Mouse (Mus musculus) layer of hippocampus, adult 18-20 months (tissue): ENCODE results near the gene Plekhg1. TPM values are rescaled to one million over a fixed set of nuclear protein-coding genes. Genes with fewer than 3 reads are reported as not detected.
A peak's percentile ranks its signal among the peaks of the same experiment; 100 is the strongest.

Experiments used
- DNase-seq, 2 experiments: peaks; one replicate each; pipeline ENCODE4 v3.0.0; 2022; ENCODE audit warnings: low spot score in 2 of 2
- long read RNA-seq: library from polyadenylated mRNA; stranded (forward); transcript quantifications from one replicate; pipeline ENCODE4 v2.0.0, GENCODE M21; 2021
- total RNA-seq, 2 experiments: library from RNA; stranded (reverse); gene quantifications; 2 replicates each; pipeline ENCODE4 v1.2.3; 2021

The Plekhg1 gene
- total RNA-seq = 10 to 100 TPM; 12.1 to 15.7 TPM
- long read RNA-seq, partial matches to known transcripts = 1 of 3 reads
- long read RNA-seq, other reads (novel, unspliced or antisense) = 2 of 3 reads

DNA sequence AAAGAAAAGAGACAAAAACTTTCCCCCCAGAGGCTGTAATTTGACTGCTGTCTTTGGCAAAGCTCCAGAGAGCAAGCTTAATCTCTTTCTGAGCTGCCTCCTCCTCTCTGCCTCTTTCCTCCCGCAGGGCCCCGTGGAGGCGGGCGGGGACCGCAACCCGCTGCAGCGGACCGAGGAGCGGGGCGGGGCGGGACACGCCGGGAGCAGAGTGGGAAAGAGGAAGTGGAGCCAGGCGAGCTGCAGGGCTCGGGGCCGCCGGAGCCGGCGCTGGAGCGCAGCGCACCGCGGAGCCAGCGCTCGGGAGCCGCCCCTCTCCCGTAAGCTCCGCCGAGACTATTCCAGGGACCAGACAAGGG is at the start of gene Plekhg1:
Gene Plekhg1, plus strand, starts transcription at position 217 of the 356 bp plus-strand sequence.
- peak; percentile 29 to 60 for DNase-seq

DNA sequence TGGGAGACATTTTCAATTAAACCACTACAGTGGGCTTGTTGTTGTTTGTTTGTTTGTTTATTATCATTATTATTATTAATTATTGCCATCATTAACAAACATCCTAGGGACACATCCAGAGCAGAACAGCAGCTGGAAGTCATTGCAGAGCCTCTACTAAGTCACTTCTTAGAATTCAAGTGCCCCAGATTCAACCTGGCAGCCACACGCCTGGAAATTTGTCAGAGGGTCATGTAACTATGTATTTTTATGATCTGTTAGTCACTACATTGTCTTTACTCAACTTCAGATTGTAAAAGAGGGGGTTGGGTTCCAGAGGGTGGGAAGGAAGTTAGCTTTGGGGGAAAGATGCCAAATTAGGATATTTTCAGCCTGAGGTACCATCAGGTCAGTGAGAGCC is 47.4 kb upstream of the Plekhg1 start:
- no peak for DNase-seq

DNA sequence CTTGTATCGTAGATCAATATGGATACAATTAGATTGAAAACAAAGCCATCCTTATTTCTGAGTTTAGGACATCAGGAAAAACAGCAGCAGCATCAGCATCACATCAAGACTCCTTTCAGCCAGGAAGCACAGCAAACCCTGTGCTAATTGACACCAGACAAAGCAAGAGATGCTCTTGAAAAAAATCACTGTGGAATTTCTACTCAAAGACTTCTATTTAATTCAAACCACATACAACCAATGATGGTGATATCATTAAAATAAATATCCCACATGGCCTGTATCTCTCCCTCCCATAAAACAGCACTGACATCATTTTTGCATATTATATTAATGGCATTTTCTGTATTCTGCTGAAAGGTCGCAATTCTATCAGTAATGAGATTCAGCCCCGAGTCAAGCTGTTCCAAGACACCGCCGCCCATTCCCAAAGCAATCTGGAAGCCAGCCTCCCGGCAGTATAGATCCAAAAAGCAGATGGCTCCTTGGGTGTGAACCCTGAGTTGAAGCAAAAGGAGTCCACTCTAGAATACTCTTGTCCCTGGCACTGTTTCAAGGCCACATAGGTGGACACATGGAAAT is 46.4 kb upstream of the Plekhg1 start:
- no peak for DNase-seq

DNA sequence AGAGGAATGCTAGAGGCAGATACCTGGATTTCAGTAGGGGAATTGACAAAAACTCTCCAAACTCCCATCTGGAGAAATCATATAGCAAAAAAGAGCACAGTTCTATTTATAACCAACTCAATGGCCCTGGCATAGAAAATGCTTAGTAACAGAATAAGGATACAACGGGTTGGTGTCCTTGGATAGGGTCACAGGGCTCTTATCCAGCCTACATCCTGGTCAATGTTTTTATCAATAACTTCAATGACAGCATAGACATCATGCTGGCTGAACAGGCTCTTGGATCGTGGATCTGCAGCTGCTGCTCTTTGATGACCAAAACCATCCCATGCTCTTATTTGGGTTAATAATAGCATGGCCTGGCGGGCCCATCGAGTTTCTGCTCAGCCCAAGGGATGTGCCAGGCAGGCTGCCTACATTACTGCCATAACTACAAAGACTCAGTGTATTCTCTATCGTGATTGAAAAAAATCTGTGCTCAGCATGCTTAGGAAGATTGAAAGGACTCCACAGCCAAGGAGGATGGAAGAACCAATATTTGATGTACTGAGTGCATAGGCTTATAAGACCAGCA is 44.7 kb upstream of the Plekhg1 start:
- DNase-seq = peak in 1 of 2 experiments; percentile 26

DNA sequence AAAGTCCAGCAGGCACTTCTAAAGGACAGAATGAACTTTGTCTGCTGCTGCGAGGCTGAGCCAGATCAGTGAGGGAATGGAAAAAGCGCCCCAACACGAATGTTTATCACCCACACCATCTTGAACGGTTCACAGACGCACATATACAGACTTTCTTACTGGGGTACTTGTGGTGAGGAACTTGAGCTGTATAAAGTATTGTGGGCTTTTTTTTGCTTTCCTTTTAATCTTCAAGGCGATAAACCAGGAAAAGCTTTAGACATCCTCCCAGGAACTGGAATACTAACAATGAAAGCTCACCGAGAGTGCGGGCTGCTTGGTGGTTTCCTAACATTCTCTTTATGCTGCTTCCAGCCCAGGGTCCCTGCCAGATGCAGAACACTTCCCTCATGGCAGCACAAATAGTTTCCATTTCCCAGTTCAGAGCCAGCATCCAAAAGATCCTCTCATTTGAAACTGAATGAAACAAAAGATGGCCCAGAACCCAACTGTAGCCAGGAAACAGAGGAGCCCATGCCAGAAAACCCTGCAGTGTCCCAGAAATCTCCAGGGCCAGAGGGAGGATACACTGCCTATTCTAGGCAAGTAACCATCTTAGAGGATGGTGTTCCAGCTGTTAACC is 43.3 kb upstream of the Plekhg1 start:
- DNase-seq = peak; percentile 39 to 71

DNA sequence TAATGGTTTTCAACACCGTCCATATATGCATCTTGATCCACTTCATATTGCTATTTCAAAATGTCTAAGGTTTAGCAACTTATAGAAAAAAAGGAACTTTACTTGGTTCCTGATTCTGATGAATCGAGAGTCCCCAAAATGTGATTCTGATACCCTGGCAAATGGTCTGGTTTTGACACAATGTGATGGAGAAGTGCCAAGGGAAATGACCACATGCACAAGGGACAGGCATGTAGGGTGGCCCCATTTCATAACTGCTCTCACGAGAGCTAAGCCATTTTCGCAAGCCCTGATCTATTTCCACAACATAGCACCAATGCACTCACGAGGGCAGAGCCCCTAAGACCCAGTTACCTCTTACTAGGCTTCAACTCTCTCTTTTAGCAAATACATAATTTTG is 42.7 kb upstream of the Plekhg1 start:
- no peak for DNase-seq

DNA sequence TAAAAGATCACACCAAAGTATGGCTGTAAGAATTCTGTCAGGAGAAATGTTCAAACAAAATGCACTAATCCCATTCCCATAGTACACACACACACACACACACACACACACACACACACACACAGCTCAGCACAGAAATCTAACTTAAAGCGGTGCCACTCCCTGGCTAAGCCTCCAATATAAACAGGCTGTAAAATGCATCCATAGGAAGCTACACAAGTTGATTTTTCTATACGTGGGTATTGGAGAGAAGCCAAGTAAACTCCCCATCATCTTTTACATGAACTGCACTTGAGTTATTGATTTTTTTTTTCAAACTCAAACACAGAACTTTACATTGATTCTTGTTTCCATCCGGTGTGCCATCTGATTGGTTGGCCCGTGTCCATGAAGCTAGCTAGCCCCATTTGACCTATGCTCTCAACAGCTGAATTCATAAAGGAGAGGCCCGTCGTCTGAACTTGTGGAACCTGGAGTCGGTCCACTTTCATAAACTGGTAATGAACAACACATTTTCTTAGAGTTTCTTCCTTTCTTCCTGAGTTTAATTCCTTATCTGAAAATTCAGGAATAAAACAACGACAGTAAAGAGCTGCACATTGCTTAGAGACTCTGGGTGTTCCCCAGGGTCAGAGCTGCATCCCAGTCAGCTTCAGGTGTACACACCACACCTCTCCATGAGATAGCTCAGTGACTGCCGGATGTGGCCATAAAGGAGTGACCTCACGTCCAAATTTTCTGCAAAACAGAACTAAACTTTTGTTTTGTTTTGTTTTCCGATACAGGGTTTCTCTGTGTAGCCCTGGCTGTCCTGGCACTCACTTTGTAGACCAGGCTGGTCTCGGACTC is 39.7 kb upstream of the Plekhg1 start:
- DNase-seq = no peak

DNA sequence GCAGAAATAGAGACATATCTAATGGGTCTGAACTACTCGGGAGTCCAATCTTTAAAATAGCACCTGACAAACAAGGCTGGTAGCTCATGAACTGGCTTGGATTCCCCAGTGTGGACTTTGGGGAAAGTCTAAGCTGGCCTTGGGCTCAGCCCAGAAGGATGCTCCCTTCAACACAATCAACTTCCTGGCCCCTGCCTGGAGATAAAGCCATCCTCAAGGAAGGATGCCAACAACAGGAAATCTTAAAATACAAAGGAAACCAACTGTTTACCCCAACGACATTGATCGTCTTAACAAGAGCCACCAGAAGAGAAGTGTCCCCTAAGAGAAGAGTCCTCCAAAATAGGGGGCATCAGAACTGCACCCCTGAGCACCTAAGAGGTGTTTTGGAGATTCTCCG is 38.3 kb upstream of the Plekhg1 start:
- no peak for DNase-seq

DNA sequence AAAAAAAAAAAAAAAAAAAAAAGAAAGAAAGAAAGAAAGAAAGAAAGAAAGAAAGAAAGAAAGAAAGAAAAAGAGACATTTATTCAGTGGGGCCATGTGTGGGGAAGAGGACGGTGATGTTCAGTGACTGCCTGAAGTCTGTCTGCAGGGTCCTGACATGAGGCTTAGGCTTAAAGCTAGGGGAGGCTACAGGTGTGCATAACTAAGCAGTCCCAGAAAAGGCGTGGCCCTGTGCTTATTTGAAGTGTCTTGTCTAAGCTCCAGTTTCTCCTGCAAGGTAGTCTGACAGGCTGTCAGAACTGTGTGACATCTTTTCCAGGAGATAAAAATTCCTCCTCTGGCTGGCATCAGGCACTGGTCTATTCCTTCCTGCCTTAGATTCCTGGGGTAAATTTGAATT is 37.6 kb upstream of the Plekhg1 start:
- DNase-seq = no peak

DNA sequence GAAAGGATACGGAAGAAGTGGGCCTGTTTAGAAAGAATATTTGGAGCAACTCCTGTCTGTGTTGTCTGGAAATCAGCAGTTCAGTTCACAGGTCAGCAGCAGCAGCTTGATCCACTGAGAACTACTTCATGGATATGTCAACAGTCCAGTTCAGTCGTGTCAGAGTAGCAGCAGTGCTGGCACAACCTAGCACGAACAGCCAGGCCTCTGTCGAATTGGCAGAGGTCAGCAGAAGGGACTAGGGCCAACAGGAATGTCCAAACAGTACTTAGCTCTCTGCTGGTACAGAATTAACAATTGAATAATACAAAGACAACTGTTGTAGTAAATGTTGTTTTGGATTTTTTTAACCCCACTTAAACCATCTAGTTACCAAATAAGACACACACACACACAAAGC is 33.9 kb upstream of the Plekhg1 start:
- DNase-seq = peak in 1 of 2 experiments; percentile 49

DNA sequence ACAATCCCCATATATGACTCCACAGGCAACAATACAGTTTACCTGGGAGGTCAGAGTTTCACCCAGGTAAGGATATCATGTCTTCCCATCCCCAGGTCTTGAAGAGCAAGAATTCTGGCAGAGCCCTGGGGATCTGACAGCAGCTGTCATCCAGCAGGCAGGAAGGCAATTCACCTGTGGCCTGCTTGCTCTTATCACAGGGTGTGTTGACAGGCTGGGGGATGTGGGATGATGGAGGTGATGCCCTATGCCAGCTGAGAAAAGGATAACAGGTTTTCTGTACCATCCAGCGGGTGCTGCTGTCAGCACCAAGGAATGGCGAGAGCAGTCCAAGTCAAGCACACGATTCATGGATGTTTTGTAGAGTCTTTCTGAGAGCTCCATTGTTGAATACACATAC is 30.1 kb upstream of the Plekhg1 start:
- no peak for DNase-seq

DNA sequence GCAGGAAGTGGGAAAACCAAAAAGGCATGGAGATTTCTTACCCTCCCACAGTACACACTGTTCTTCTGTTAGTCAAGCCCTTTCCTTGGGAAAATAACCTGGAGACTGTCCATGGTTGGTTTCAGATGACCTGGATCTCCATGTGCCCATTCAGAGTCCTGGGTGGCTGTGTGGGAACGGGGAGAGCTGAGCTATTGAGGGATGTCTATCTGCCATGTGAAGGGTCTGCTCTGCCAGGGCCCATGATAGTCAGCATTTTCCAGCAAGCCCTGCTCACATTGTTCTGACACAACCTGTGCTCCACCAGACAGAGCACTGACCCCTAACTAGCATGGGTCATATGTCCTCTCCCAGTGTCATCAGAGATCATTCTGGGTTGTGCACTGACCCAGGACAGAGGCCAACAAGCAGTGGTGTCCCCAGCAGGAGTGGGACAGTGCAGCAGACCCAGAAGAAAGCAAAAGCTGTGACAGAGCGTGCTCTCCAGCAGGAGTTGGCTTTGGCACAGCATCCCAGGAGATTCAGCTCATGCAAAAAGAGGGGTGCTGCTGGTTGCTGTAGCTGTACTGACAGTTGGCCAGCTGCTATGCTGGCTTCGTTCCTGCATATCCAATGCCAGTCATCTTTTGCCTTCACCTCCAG is 24.7 kb upstream of the Plekhg1 start:
- peak; percentile 5 to 32 for DNase-seq

DNA sequence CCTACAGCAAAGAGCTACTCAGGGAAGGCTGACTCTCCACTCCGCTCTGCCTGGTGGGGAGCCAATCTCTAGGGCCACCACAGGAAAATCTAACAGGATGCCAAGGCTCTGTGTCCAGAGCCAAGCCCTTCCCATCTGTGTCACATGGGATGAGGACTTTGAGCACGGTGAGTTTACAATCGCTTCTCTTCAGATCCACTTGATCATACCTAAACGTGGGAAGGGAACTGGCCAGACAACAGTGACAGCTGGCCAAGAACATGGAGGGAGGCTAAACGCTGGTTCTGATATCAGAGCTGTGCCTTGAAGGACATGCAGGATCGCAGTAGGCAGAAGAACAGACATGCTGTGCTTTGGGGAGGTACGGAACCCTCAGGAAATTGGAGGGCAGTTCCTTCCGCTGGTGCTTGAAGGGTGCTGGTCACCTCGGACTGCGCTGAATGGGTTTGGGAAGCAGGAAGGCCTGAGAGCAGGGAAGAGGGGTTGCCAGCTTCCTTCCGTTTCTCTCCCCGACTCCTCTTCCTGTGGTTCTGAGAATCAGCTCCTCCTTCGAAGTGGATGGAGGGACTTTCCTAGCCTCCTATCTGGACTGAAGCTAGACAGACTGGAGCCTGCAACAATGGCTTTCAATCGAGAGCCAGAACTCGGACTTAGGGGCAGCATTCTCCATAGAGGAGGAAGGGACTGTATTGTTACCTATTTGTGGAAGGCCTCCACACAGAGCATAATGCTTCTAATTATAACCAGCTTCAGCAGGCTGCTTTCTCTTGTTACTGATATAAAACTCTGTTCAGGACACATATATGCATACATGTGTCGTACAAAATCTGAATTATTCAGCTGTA is 21.9 kb upstream of the Plekhg1 start:
- peak; percentile 18 to 38 for DNase-seq

DNA sequence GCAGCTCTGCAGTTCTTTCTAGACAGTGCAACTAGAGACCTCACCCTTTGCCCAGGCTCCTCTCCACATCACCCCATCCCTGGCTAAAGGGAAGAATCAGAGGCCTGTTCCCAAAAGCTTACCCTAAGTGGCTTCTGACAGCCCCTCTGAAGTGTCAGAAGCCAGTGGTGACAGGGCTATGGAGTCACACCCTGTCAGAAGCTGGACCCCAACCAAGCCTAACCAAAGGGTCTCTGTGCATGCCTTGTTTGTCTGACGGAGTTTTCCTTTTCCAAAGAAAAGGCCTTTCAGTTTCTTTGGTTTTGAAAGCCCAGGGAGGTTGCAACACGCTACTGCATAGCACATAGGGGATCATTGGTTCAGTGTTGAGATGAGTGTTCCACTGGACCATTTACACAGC is 19.9 kb upstream of the Plekhg1 start:
- DNase-seq = no peak

DNA sequence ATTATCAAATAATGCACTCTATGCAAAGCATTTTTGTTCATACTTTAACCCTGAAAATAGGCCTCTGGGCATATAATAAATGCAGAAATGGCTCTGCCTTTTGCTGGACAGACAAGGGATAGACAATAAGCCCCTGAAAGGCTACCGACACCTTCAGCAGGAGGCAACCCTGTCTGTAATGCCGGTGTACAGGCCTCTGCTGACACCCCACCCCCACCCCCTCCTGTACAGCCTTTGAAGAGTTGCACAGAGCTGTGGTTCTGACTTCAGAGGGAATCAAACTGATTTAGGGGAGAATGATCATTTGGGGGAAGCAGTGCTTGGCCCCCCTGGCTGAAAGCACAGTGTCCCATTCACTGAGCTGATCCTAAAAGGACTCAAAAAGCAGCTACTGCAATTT is 17.8 kb upstream of the Plekhg1 start:
- no peak for DNase-seq

DNA sequence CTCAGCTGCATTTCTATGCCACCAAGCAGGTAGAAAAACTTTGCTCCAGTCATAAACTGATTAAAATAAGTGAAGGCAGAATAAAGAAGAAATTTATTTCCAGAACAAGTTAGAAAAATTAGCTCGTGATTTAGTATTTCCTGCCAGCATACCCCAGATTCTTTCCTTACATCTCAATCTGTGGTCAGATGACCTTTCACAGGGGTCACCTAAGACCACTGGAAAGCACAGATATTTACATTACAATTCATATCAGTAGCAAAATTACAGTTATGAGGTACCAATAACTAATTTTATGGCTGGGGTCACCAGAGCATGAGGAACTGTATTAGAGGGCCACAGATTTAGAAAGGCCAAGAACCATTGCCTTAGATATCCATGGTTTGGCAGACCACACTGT is 15.5 kb upstream of the Plekhg1 start:
- DNase-seq = no peak

DNA sequence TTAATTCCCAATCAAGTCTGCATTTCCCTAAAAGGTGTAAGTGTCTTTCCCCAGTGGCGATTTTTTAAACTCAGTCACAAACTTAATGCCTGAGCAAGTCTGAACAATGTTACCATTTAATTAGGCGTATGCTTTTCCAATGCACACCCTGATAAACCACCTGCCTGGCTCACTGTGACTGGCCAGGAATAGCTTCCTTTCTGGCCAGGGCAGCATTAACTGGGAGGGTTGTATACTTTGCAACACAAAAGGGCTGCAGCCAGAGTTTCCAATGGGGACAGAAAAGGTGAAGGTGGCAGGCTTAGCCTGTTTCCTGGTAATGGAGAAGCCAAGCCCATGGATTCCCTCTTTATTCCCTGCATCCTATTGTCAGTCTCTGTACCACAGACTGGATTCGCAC is 10.5 kb upstream of the Plekhg1 start:
- DNase-seq = no peak

DNA sequence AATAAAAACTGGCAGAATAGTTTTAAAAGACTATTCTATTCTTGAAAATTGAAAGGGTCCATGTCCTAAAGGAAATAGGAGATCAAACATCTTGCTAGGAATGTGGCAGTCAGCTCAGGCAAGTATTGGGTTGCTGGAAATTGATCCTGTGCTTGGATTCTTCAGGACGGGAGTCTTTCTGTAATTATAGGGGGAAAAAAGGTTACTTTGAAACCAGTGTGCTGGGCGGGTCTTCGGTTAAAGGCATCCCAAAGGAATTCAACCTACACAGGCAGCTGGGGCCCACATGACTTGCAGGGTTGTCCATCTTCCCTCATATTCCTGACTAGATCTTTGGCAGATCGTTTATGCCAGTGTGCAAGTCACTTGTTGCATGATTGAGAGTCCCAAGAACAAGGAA is 9.8 kb upstream of the Plekhg1 start:
- DNase-seq = no peak

DNA sequence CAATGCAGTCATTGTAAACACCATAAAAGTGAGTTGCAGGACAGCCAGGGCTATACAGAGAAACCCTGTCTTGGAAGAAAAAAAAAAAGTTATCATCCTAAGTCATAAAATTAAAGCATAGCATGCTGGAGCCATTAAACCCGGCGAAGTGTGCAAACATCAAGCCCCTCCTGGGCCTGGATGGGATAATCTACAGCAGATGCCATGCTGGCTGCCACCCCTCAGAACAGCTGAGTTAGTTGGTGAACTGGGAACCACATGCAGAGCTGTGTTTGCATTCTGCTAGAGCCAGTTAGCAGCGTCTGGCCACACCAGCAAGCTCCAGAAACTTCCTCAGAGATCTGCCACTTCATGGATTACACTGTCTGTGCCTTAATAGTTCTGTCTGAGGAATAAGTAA is 3.1 kb upstream of the Plekhg1 start:
- no peak for DNase-seq

DNA sequence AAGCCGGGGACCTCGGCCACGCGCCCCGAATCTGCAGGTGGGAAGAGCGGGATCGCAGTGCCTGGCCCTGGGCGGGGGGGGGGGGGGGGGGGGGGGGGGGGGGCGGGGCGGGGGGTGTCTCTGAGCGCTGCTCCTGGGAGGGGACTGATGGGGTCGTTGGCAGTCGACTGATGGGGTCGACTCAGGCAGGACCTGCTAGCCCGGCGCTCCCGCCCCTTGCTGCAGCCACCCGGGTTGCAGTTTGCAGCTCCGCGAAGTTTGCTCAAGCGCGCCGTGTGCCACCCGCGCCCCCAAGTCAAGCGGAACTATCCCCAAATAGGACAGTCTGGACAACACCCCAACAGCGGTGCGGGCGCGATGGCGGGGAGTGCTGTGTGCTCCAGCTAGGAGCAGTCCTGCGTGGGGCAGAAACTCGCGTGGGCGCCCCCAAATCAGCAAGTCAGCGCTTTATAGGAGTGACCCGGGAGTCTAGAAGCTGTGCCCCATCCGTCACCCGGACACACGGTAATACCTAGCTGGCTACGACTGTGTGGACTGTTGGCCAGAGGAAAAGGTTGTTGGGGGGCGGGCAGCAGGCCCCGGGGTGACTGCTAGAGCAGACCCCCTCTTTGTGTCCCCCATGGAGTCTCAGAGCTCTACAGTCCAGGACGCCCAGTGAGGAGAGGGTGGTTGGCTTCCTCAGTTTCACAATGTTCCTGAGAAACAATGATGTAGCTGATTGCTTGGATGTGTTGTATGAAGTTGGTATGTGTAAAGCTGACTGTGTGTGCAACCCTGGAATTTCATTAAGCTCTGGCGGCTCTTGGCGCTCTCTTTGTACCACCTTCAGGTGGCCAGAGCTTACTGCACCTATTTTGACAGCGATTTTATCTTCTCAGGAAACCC is 582 bp downstream of the Plekhg1 start:
- peak in 1 of 2 experiments; percentile 33 for DNase-seq
